Mouse (Mus musculus): Measurements from ENCODE around the gene C87436. TPM values are rescaled to one million over a fixed set of nuclear protein-coding genes. Genes with fewer than 3 reads are reported as not detected.
A peak's percentile ranks its signal among the peaks of the same experiment; 100 is the strongest.

C87436 gene
- polyA plus RNA-seq, 1 experiment from 2014 or later: 23.9 TPM

DNA sequence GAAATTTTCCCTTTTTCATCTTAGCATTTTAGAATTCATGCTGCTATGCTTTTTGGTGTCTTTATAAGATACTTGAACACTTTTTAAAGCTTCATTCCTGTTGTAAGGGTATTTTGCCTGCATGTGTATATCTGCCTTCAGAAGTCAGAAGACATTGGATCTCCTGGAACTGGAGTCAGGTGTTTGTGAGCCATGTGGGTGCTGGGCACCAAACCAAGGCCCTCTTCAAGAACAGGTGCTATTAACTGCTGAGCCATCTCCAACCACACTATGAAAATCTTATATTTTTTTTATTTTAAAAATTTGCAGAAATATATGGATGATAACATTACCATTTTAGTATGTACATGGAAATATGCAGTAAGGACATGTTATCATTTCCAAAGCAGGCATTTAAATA is 31.9 kb upstream of the C87436 start:
- Histone ChIP-seq H3K4me2 (ENCODE audit: low read depth, low read length) (peak overlapping the region; percentile 68), H3K4me1 (ENCODE audit: control insufficient read depth, insufficient read depth, low read length) (peaks cover 9% of the 10 kb centered on the region), H3K27me3 (replicated peaks; ENCODE audit: control insufficient read depth, insufficient read depth, low read length) (no peaks in the 10 kb centered on the region), H3K9me3 (ENCODE audit: control insufficient read depth, low read length) (no peaks in the 10 kb centered on the region), H3K9ac (ENCODE audit: low read depth, low read length) (no peak overlapping the region), H3K36me3 (ENCODE audit: control insufficient read depth, insufficient read depth, low read length) (peaks cover 17% of the 10 kb centered on the region), H3K27ac (replicated peaks; ENCODE audit: low read depth, low read length) (no peak overlapping the region), H3K4me3 (ENCODE audit: low read depth, low read length) (0 out of 2 replicates have a peak overlapping the region, but pooled peaks have one; percentile 7)
- ATAC-seq (ENCODE audit: low read depth) (no peak), DNase-seq (ENCODE audit: low spot score) (no peak)

DNA sequence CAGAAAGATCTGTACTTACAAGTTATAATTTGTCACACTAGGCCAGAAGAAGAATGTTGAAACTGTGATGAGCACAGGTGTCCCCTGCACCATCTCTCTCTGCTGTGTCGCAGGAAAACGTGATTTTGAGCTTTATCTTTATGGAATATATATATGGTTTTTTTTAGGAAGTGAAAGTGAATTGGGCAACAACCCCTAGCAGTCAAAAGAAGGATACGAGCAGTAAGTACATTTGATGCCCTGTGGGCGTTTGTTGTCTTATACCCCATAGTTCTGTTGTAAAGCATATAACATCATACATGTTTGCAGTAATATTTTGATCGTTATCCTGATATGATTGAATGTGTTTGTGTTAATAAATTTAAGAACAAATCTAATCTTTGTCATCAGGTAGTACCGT is 19.5 kb upstream of the C87436 start:
- no peaks in the 10 kb centered on the region for H3K9me3 ChIP-seq (ENCODE audit: control insufficient read depth, low read length)
- H3K9ac ChIP-seq (ENCODE audit: low read depth, low read length): no peak overlapping the region
- H3K27ac ChIP-seq (replicated peaks; ENCODE audit: low read depth, low read length): no peak overlapping the region
- H3K36me3 ChIP-seq (ENCODE audit: control insufficient read depth, insufficient read depth, low read length): peaks cover 90% of the 10 kb centered on the region
- no peak overlapping the region for H3K4me3 ChIP-seq (ENCODE audit: low read depth, low read length)
- no peaks in the 10 kb centered on the region for H3K4me1 ChIP-seq (ENCODE audit: control insufficient read depth, insufficient read depth, low read length)
- no peak overlapping the region for H3K4me2 ChIP-seq (ENCODE audit: low read depth, low read length)
- WGBS: 91% methylated on average over 6 of the region's 6 CpGs
- no peak for DNase-seq (ENCODE audit: low spot score)
- no peak for ATAC-seq (ENCODE audit: low read depth)
- no peaks in the 10 kb centered on the region for H3K27me3 ChIP-seq (replicated peaks; ENCODE audit: control insufficient read depth, insufficient read depth, low read length)

DNA sequence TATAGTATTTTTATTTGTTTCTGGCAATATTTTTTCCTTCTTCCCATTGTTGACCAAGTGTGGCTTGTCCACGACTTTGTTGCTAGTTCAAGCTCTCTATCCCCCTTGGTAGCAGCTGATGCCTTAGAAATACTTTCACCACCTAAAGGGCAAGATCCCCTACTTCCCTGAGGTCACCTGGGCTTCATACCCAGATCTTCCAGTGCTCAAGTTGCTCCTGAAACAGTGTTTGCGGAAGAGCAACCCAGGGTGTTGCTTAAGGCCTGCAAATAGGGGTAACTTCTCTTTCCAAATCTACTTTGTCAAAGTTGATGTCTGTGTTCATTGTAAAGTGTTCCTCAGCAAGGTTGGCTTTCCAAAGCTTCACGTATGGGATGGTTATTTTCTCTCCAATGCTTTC is 18.9 kb upstream of the C87436 start:
- no peak overlapping the region for H3K9ac ChIP-seq (ENCODE audit: low read depth, low read length)
- H3K4me3 ChIP-seq (ENCODE audit: low read depth, low read length): no peak overlapping the region
- H3K27ac ChIP-seq (replicated peaks; ENCODE audit: low read depth, low read length): no peak overlapping the region
- DNase-seq (ENCODE audit: low spot score) (no peak), ATAC-seq (ENCODE audit: low read depth) (no peak)
- no peaks in the 10 kb centered on the region for H3K9me3 ChIP-seq (ENCODE audit: control insufficient read depth, low read length)
- no peaks in the 10 kb centered on the region for H3K4me1 ChIP-seq (ENCODE audit: control insufficient read depth, insufficient read depth, low read length)
- no peaks in the 10 kb centered on the region for H3K27me3 ChIP-seq (replicated peaks; ENCODE audit: control insufficient read depth, insufficient read depth, low read length)
- peaks cover 89% of the 10 kb centered on the region for H3K36me3 ChIP-seq (ENCODE audit: control insufficient read depth, insufficient read depth, low read length)
- 89% methylated on average over 3 of the region's 3 CpGs for WGBS
- no peak overlapping the region for H3K4me2 ChIP-seq (ENCODE audit: low read depth, low read length)

DNA sequence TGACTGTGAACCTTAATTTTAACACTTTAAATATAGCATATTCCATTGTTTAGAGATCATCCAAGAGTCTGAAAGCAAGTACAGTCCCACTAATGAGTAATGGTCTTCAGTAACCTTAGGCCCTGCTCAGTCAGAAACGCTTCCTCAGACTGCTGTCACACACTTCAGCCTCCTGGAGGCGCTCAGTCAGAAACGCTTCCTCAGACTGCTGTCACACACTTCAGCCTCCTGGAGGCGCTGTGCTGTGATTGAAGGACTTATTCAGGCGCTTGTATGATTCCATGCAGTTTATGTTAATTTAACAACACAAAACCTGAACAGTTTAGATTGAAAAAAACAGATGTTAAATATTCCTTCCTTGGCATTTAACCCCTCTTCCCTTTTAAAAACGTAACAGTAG is 17.7 kb upstream of the C87436 start:
- no peak for ATAC-seq (ENCODE audit: low read depth)
- no peak for DNase-seq (ENCODE audit: low spot score)
- Histone ChIP-seq H3K27ac (replicated peaks; ENCODE audit: low read depth, low read length) (no peak overlapping the region), H3K27me3 (replicated peaks; ENCODE audit: control insufficient read depth, insufficient read depth, low read length) (no peaks in the 10 kb centered on the region), H3K36me3 (ENCODE audit: control insufficient read depth, insufficient read depth, low read length) (peaks cover 90% of the 10 kb centered on the region), H3K9me3 (ENCODE audit: control insufficient read depth, low read length) (no peaks in the 10 kb centered on the region), H3K4me1 (ENCODE audit: control insufficient read depth, insufficient read depth, low read length) (no peaks in the 10 kb centered on the region), H3K4me3 (ENCODE audit: low read depth, low read length) (no peak overlapping the region), H3K4me2 (ENCODE audit: low read depth, low read length) (no peak overlapping the region), H3K9ac (ENCODE audit: low read depth, low read length) (no peak overlapping the region)
- WGBS: 79% methylated on average over 6 of the region's 6 CpGs

DNA sequence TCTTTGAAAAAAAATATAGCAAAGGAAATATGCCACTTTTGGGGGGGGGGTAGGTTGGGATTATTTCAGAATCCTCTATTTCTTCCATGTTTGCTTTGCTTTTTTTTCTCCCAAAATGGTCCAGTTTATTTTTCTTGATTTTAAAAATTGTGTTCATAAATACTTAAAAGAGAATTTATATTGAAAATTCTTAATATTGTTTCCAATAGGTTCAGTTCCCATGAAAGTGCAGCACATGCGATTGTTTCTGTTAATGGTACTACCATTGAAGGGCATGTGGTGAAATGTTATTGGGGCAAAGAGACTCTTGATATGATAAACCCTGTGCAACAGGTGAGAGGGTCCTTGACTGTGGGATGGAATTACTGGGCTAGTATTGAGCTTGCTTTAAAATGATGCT is 11.8 kb upstream of the C87436 start, which contains the start of gene Gm44790:
Gene Gm44790, plus strand, starts transcription at position 301 of the 400 bp plus-strand sequence.
- peaks cover 91% of the 10 kb centered on the region for H3K36me3 ChIP-seq (ENCODE audit: control insufficient read depth, insufficient read depth, low read length)
- ATAC-seq (ENCODE audit: low read depth): no peak

DNA sequence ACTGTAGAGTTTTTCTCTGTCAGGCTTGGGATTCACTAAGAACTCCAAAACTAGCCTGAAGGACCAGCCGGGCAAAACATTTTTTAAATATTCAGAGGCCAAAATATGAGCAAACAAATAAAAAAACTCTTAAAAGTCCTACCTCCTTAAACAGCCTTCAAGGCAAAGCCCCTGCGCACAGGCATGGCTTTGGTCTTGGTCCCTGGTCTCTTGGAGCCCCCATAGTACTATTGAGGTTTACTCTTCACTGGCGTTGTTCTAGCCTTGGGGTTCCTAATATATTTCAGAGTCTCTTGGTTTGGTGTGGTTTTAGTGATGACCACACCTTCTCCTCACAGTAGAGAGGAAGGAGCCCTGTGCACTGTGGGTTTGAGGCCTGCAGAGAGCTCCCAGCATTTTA is 6.6 kb upstream of the C87436 start:
- H3K9ac ChIP-seq (ENCODE audit: low read depth, low read length): no peak overlapping the region
- H3K9me3 ChIP-seq (ENCODE audit: control insufficient read depth, low read length): no peaks in the 10 kb centered on the region
- no peak for ATAC-seq (ENCODE audit: low read depth)
- no peak overlapping the region for H3K27ac ChIP-seq (replicated peaks; ENCODE audit: low read depth, low read length)
- H3K27me3 ChIP-seq (replicated peaks; ENCODE audit: control insufficient read depth, insufficient read depth, low read length): no peaks in the 10 kb centered on the region
- peaks cover 91% of the 10 kb centered on the region for H3K36me3 ChIP-seq (ENCODE audit: control insufficient read depth, insufficient read depth, low read length)
- no peak overlapping the region for H3K4me2 ChIP-seq (ENCODE audit: low read depth, low read length)
- WGBS: 94% methylated on average over 3 of the region's 3 CpGs
- H3K4me3 ChIP-seq (ENCODE audit: low read depth, low read length): no peak overlapping the region
- no peaks in the 10 kb centered on the region for H3K4me1 ChIP-seq (ENCODE audit: control insufficient read depth, insufficient read depth, low read length)
- DNase-seq (ENCODE audit: low spot score): no peak

More for the DNA sequence above, 11.8 kb upstream of the C87436 start, which contains the start of gene Gm44790:
- DNase-seq (ENCODE audit: low spot score): no peak
- H3K27ac ChIP-seq (replicated peaks; ENCODE audit: low read depth, low read length): no peak within 1 kb of the TSS
- 85% methylated on average over 1 of the region's 1 CpGs for WGBS
- no peaks in the 10 kb centered on the region for H3K4me1 ChIP-seq (ENCODE audit: control insufficient read depth, insufficient read depth, low read length)
- no peaks in the 10 kb centered on the region for H3K27me3 ChIP-seq (replicated peaks; ENCODE audit: control insufficient read depth, insufficient read depth, low read length)
- no peaks in the 10 kb centered on the region for H3K9me3 ChIP-seq (ENCODE audit: control insufficient read depth, low read length)
- H3K4me3 ChIP-seq (ENCODE audit: low read depth, low read length): no peak within 1 kb of the TSS
- H3K9ac ChIP-seq (ENCODE audit: low read depth, low read length): no peak within 1 kb of the TSS
- H3K4me2 ChIP-seq (ENCODE audit: low read depth, low read length): no peak within 1 kb of the TSS

DNA sequence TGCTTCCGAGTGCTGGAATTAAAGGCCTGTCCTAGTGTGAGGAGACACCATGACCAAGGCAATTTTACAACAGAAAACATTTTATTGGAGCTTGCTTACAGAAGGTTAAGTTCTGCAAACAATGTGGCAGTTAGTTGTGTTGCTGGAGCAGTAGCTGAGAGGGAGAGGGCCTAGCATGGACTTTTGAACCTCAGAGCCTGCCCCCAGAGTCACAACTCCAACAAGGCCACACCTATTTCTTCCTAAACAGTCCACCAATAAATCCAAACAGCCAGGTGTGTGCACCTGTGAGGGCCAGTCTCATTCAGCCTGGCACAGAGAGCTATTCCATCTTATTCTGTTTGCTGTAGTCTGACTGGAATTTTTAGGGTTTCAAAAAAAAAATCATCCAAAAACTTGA is 4.5 kb upstream of the C87436 start:
- H3K4me1 ChIP-seq (ENCODE audit: control insufficient read depth, insufficient read depth, low read length): no peaks in the 10 kb centered on the region
- 100% methylated on average over 1 of the region's 1 CpGs for WGBS
- DNase-seq (ENCODE audit: low spot score) (no peak), ATAC-seq (ENCODE audit: low read depth) (no peak)
- no peak overlapping the region for H3K9ac ChIP-seq (ENCODE audit: low read depth, low read length)
- no peak overlapping the region for H3K27ac ChIP-seq (replicated peaks; ENCODE audit: low read depth, low read length)
- H3K36me3 ChIP-seq (ENCODE audit: control insufficient read depth, insufficient read depth, low read length): peaks cover 70% of the 10 kb centered on the region
- no peaks in the 10 kb centered on the region for H3K27me3 ChIP-seq (replicated peaks; ENCODE audit: control insufficient read depth, insufficient read depth, low read length)
- H3K9me3 ChIP-seq (ENCODE audit: control insufficient read depth, low read length): no peaks in the 10 kb centered on the region
- no peak overlapping the region for H3K4me3 ChIP-seq (ENCODE audit: low read depth, low read length)
- no peak overlapping the region for H3K4me2 ChIP-seq (ENCODE audit: low read depth, low read length)

DNA sequence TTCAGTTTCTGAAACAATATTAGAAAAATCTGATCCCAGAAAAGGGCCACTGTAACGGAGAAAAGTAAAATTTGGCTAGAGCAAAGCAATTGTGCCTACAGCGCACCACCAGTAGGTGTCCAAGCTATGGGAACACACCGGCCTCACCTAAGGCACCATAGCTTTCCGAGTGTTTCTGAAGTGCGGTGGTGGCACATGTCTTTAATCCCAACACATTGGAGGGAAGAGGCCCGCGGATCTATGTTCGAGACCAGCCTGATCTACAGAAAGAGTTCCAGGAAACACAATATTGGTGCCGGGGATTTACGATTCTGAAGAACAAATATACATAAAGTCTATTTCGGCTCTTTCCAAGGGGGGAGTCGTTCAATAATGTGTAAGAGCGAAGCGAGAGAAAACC is 463 bp upstream of the C87436 start:
- Histone ChIP-seq H3K4me3 (ENCODE audit: low read depth, low read length) (peak overlapping the region; percentile 87), H3K4me2 (ENCODE audit: low read depth, low read length) (peak overlapping the region; percentile 64), H3K27ac (replicated peaks; ENCODE audit: low read depth, low read length) (peak overlapping the region; percentile 97), H3K36me3 (ENCODE audit: control insufficient read depth, insufficient read depth, low read length) (peaks cover 34% of the 10 kb centered on the region), H3K9me3 (ENCODE audit: control insufficient read depth, low read length) (no peaks in the 10 kb centered on the region), H3K9ac (ENCODE audit: low read depth, low read length) (peak overlapping the region; percentile 91), H3K4me1 (ENCODE audit: control insufficient read depth, insufficient read depth, low read length) (peaks cover 4% of the 10 kb centered on the region; the same call in 1 of the 2 replicates), H3K27me3 (replicated peaks; ENCODE audit: control insufficient read depth, insufficient read depth, low read length) (no peaks in the 10 kb centered on the region)
- DNase-seq (ENCODE audit: low spot score): peak; percentile 79
- 1% methylated on average over 14 of the region's 14 CpGs for WGBS
- peak; percentile 60 for ATAC-seq (ENCODE audit: low read depth)

DNA sequence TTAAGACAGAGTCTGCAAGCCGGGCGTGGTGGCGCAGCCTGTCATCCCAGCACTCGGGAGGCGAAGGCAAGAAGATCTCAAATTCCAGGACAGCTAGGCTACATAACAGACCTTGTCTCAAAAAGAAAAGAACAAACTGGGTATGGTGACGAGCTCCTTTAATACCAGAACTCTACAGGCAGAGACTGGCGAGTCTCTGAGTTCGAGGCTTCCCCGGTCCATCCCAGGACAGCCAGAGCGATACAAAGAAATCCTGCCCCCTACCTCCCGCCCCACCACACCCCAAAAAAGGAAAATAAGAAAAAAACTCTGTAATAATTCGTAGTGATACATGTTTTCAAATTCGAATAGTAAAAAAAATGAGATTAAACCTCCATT is 934 bp downstream of the C87436 start:
- ATAC-seq (ENCODE audit: low read depth): no peak

More for the DNA sequence above, 934 bp downstream of the C87436 start:
- H3K27me3 ChIP-seq (replicated peaks; ENCODE audit: control insufficient read depth, insufficient read depth, low read length): no peaks in the 10 kb centered on the region
- peaks cover 4% of the 10 kb centered on the region; the same call in 1 of the 2 replicates for H3K4me1 ChIP-seq (ENCODE audit: control insufficient read depth, insufficient read depth, low read length)
- H3K27ac ChIP-seq (replicated peaks; ENCODE audit: low read depth, low read length): peak overlapping the region; percentile 97
- DNase-seq (ENCODE audit: low spot score): no peak
- 2% methylated on average over 13 of the region's 13 CpGs for WGBS
- H3K4me2 ChIP-seq (ENCODE audit: low read depth, low read length): peak overlapping the region; percentile 81
- peak overlapping the region; percentile 91 for H3K9ac ChIP-seq (ENCODE audit: low read depth, low read length)
- peaks cover 34% of the 10 kb centered on the region for H3K36me3 ChIP-seq (ENCODE audit: control insufficient read depth, insufficient read depth, low read length)
- peak overlapping the region; percentile 87 for H3K4me3 ChIP-seq (ENCODE audit: low read depth, low read length)
- H3K9me3 ChIP-seq (ENCODE audit: control insufficient read depth, low read length): no peaks in the 10 kb centered on the region
